Mouse (Mus musculus): ENCODE measurements around the gene Dnajc12. TPM values are rescaled to one million over a fixed set of nuclear protein-coding genes. Genes with fewer than 3 reads are reported as not detected.

The Dnajc12 gene
- total RNA-seq, 1 experiment = 8.4 TPM

GRCm38 (mm10) chr10:63368041-63368440 lies 14.2 kb upstream of the Dnajc12 start:
- Histone ChIP-seq H3K36me3 (ENCODE audit: control insufficient read depth, insufficient read depth, low read length, poor library complexity, severe bottlenecking) (no peaks in the 10 kb centered on the region), H3K4me1 (ENCODE audit: control insufficient read depth in 2 of 2, insufficient read depth in 2 of 2, low read length in 2 of 2, poor library complexity in 1 of 2) (peaks cover 0 to 14% of the 10 kb centered on the region in 2 experiments; a peak in 2 of 4 replicates), H3K9ac (ENCODE audit: insufficient read depth, low read depth, low read length, poor library complexity, severe bottlenecking) (no peak overlapping the region), H3K27ac (ENCODE audit: insufficient read depth, low read depth, low read length, poor library complexity, severe bottlenecking) (no peak overlapping the region), H3K9me3 (ENCODE audit: control insufficient read depth, insufficient read depth, low read depth, low read length) (no peaks in the 10 kb centered on the region), H3K4me3 (ENCODE audit: insufficient read depth in 1 of 2, low read depth in 1 of 2, low read length in 2 of 2, poor library complexity in 1 of 2, severe bottlenecking in 1 of 2) (no peak overlapping the region)
- in situ Hi-C loops (cut with MboI; ENCODE audit: low sequenced_read_pairs in 2 of 2, unreplicated experiment in 2 of 2) = no loop called here
- TF ChIP-seq MAFK (IDR thresholded peaks at IDR 0.05; ENCODE audit: insufficient read depth, low read depth, low read length) = no peak
- no peak for TF ChIP-seq CHD2 (IDR thresholded peaks at IDR 0.05; ENCODE audit: low read depth, low read length)
- TF ChIP-seq ZC3H11A (IDR thresholded peaks at IDR 0.05; ENCODE audit: borderline replicate concordance, low read depth, low read length) = no peak
- no peak for TF ChIP-seq ZNF384 (IDR thresholded peaks at IDR 0.05; ENCODE audit: low read depth, low read length)
- TF ChIP-seq HCFC1 (IDR thresholded peaks at IDR 0.05; ENCODE audit: borderline replicate concordance, insufficient read depth, low read length) = no peak
- no peak for DNase-seq (ENCODE audit: low read depth, low spot score)

- Histone ChIP-seq H3K9me3 (ENCODE audit: control insufficient read depth, insufficient read depth, low read depth, low read length) (no peaks in the 10 kb centered on the region), H3K4me1 (ENCODE audit: control insufficient read depth in 2 of 2, insufficient read depth in 2 of 2, low read length in 2 of 2, poor library complexity in 1 of 2) (0 out of 4 replicates have a peak, but pooled peaks cover 0 to under 1% of the 10 kb centered on the region in 2 experiments), H3K9ac (ENCODE audit: insufficient read depth, low read depth, low read length, poor library complexity, severe bottlenecking) (no peak overlapping the region), H3K36me3 (ENCODE audit: control insufficient read depth, insufficient read depth, low read length, poor library complexity, severe bottlenecking) (no peaks in the 10 kb centered on the region), H3K4me3 (ENCODE audit: insufficient read depth in 1 of 2, low read depth in 1 of 2, low read length in 2 of 2, poor library complexity in 1 of 2, severe bottlenecking in 1 of 2) (no peak overlapping the region), H3K27ac (ENCODE audit: insufficient read depth, low read depth, low read length, poor library complexity, severe bottlenecking) (no peak overlapping the region)
- in situ Hi-C loops (cut with MboI; ENCODE audit: low sequenced_read_pairs in 2 of 2, unreplicated experiment in 2 of 2) = no loop called here
- DNase-seq (ENCODE audit: low read depth, low spot score) = no peak
- no peak for TF ChIP-seq ZC3H11A (IDR thresholded peaks at IDR 0.05; ENCODE audit: borderline replicate concordance, low read depth, low read length)
- TF ChIP-seq ZNF384 (IDR thresholded peaks at IDR 0.05; ENCODE audit: low read depth, low read length) = peak; percentile 56; the same call in 1 of the 2 replicates
- TF ChIP-seq HCFC1 (IDR thresholded peaks at IDR 0.05; ENCODE audit: borderline replicate concordance, insufficient read depth, low read length) = no peak
- TF ChIP-seq CHD2 (IDR thresholded peaks at IDR 0.05; ENCODE audit: low read depth, low read length) = no peak
- TF ChIP-seq MAFK (IDR thresholded peaks at IDR 0.05; ENCODE audit: insufficient read depth, low read depth, low read length) = no peak
Measured at GRCm38 (mm10) chr10:63376303-63376702, 5.9 kb upstream of the Dnajc12 start.

- no peaks in the 10 kb centered on the region for H3K36me3 ChIP-seq (ENCODE audit: control insufficient read depth, insufficient read depth, low read length, poor library complexity, severe bottlenecking)
- DNase-seq (ENCODE audit: low read depth, low spot score) = no peak
- no peak overlapping the region for H3K27ac ChIP-seq (ENCODE audit: insufficient read depth, low read depth, low read length, poor library complexity, severe bottlenecking)
- TF ChIP-seq MAFK (IDR thresholded peaks at IDR 0.05; ENCODE audit: insufficient read depth, low read depth, low read length) = no peak
- peak; percentile 51; the same call in 1 of the 2 replicates for TF ChIP-seq ZC3H11A (IDR thresholded peaks at IDR 0.05; ENCODE audit: borderline replicate concordance, low read depth, low read length)
- H3K4me3 ChIP-seq (ENCODE audit: insufficient read depth in 1 of 2, low read depth in 1 of 2, low read length in 2 of 2, poor library complexity in 1 of 2, severe bottlenecking in 1 of 2) = no peak overlapping the region
- H3K9ac ChIP-seq (ENCODE audit: insufficient read depth, low read depth, low read length, poor library complexity, severe bottlenecking) = no peak overlapping the region
- H3K4me1 ChIP-seq (ENCODE audit: control insufficient read depth in 2 of 2, insufficient read depth in 2 of 2, low read length in 2 of 2, poor library complexity in 1 of 2) = peaks cover 2 to 3% of the 10 kb centered on the region in 2 experiments; a peak in 3 of 4 replicates
- in situ Hi-C loops (cut with MboI; ENCODE audit: low sequenced_read_pairs in 2 of 2, unreplicated experiment in 2 of 2) = no loop called here
- no peaks in the 10 kb centered on the region for H3K9me3 ChIP-seq (ENCODE audit: control insufficient read depth, insufficient read depth, low read depth, low read length)
Measured at GRCm38 (mm10) chr10:63377468-63377867, 4.8 kb upstream of the Dnajc12 start.

GRCm38 (mm10) chr10:63378948-63379680 lies 3.1 kb upstream of the Dnajc12 start:
- in situ Hi-C loops (cut with MboI; ENCODE audit: low sequenced_read_pairs in 2 of 2, unreplicated experiment in 2 of 2) = no loop called here
- no peak overlapping the region for H3K9ac ChIP-seq (ENCODE audit: insufficient read depth, low read depth, low read length, poor library complexity, severe bottlenecking)

More at GRCm38 (mm10) chr10:63378948-63379680, 3.1 kb upstream of the Dnajc12 start:
- no peak for TF ChIP-seq HCFC1 (IDR thresholded peaks at IDR 0.05; ENCODE audit: borderline replicate concordance, insufficient read depth, low read length)
- TF ChIP-seq MAFK (IDR thresholded peaks at IDR 0.05; ENCODE audit: insufficient read depth, low read depth, low read length) = no peak
- H3K4me1 ChIP-seq (ENCODE audit: control insufficient read depth in 2 of 2, insufficient read depth in 2 of 2, low read length in 2 of 2, poor library complexity in 1 of 2) = peaks cover 2 to 3% of the 10 kb centered on the region in 2 experiments; a peak in 3 of 4 replicates
- no peak for DNase-seq (ENCODE audit: low read depth, low spot score)
- H3K9me3 ChIP-seq (ENCODE audit: control insufficient read depth, insufficient read depth, low read depth, low read length) = no peaks in the 10 kb centered on the region
- H3K4me3 ChIP-seq (ENCODE audit: insufficient read depth in 1 of 2, low read depth in 1 of 2, low read length in 2 of 2, poor library complexity in 1 of 2, severe bottlenecking in 1 of 2) = no peak overlapping the region
- H3K36me3 ChIP-seq (ENCODE audit: control insufficient read depth, insufficient read depth, low read length, poor library complexity, severe bottlenecking) = no peaks in the 10 kb centered on the region
- H3K27ac ChIP-seq (ENCODE audit: insufficient read depth, low read depth, low read length, poor library complexity, severe bottlenecking) = no peak overlapping the region

Data from ES-E14 (cell line).